Mouse (Mus musculus) hematopoietic multipotent progenitor cell, adult 10-12 weeks (in vitro differentiated cells): Measurements from ENCODE around the gene Usp7. TPM values are rescaled to one million over a fixed set of nuclear protein-coding genes. Genes with fewer than 3 reads are reported as not detected.

Source experiments
- polyA plus RNA-seq: library from polyadenylated mRNA; stranded (reverse); fragments of >175 nt; gene quantifications from 2 replicates; pipeline ENCODE4 v1.2.3, GENCODE M21; 2012; ENCODE audit warnings: low replicate concordance

The Usp7 gene
- 28.0 and 31.3 TPM in 2 replicates for polyA plus RNA-seq

DNA sequence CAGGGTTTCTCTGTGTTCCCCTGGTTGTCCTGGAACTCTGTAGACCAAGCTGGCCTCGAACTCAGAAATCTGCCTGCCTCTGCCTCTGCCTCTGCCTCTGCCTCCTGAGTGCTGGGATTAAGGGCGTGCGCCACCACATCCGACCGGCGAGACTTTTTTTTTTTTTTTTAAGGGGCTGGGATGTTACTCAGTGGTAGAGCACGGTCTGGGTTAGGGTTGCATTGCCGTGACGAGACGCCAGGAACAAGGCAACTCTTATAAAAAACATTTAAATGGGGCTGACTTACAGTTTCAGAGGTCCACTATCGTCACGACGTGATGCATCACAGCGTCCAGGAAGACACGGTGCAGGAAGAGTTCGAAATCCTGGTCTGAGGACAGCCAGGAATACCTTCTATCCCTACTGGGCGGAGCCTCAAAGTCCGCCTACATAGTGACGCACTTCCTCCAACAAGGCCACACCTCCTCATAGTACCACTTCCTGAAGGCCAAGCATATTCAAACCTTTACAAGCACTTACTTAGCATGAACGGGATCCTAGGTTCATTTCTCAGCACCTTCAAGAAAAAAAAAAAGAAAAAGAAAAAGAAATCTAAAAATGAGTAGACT lies at the start of gene Usp7:
Gene Usp7, minus strand, starts transcription at position 360 of the 609 bp plus-strand sequence.

DNA sequence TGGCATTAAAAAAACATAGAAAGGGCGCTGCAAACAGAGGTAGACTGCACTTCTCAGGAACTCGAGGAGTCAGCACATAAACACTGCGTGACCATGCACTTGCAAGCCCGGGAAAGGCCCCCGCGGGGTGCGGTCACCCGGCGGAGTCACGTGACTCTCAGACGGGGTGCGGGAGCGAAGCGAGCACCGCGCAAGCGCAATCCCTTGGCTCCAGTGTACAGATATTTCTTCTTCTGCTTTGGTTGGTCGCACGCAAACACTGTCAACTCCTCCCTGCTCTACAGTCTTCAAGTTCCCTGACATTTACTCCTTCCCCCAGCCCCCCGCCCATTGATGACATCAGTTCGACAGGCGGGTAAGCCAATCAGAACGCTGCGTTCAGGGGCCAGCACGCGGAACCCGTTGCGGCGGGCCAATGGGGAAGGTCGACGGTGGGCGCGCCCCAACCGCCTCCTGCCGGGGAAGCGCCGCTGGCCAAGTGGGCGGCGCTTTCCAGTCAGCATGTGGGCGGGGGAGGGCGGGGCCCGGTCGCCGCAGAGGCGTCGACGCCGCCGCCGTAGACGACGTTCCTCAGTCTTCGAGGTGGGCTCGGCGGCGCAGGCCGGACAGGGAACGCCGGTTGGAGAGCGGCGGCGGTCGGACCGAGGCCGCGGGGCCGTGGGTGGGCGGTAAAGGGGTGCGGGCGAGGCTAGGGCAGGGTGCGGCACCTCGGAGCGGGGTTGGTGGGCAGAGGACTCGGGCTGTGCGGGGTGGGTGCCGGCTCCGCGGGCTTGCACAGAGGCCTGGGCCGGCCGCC lies 37.7 kb upstream of the Usp7 start, which contains the start of gene 1810013L24Rik:
Gene 1810013L24Rik, plus strand, starts transcription at position 537 of the 796 bp plus-strand sequence.

DNA sequence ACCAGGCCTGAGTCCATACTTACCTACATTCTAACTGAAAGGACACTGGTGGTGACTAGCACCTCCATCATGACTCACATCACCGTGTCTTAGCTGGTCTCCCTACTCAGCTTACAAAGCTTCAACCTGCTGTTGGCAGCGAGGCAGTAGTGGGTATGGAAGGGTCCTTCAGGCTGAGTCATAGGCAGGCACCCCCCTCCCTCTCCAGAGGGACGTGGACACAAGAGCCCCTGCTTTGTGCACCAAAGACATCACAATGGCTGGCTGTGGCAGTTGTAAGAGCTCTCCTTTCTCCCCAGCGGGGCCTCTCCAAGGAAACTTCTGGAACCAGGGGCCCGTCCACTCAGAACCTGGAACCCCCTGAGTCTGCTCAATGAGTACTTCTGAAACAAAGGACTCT lies 111.6 kb downstream of the Usp7 start, which contains the start of gene Gm5767:
Gene Gm5767, plus strand, starts transcription at position 301 of the 400 bp plus-strand sequence.

DNA sequence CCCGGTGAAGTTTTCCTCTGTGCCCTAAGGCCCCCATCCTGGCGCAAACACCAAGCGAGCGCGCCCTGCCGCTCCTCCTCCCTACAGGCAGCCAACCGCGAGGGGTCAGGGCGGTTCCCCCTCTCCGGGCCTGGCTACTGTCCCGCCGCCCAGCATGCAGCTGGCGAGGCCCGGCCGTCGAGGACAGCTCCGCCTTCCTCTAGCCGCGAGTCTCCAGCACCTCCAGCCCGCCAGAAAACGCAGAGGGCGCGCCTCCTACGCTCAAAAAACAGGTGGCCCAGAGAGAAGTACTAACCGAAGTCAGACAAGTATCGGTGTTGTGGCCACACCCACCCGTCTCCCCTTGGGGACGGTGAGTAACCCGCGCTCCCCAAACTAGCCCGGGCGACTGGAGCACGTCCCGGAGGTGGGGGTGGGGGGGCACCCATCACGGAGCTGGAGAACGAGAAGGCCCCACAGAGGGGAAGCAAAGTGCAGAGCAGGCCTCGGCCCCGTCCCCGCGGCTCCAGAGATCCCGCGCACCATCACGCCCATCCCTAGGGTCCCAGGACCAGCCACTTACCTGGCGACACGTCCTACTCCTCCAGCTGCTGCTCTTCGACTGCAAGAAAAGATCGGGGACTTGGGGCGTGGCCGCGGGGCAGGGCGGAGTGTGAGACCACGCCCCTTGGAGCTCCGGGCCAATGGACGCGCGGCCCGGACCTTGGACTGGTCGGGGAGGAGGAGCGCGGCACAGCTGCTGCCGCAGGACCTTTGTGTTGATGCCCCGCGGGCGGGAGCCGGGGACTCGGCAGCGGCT lies 120.4 kb downstream of the Usp7 start, which contains the start of gene Carhsp1:
Gene Carhsp1, minus strand, starts transcription at position 605 of the 799 bp plus-strand sequence.

Other genes with a start within 250 kb of the Usp7 start
- 10.5 and 24.8 TPM in 2 replicates for gene Pmm2, start 154.6 kb downstream of the Usp7 start, polyA plus RNA-seq
- gene Tmem186, start 154.6 kb downstream of the Usp7 start, polyA plus RNA-seq = 6.2 and 7.0 TPM in 2 replicates
- gene Carhsp1, start 120.2 kb downstream of the Usp7 start, polyA plus RNA-seq = 42.4 and 46.3 TPM in 2 replicates
- gene Gm5767, start 111.5 kb downstream of the Usp7 start, polyA plus RNA-seq = not detected in 2 replicates
- gene 1810013L24Rik, start 37.8 kb upstream of the Usp7 start, polyA plus RNA-seq = 16.0 and 32.9 TPM in 2 replicates